Mouse (Mus musculus) lung, postnatal 10 days (tissue): ENCODE data around the gene Cep164.
"Not testable (repeated sequence)": the region's sequence is repeated elsewhere in the genome, so short reads cannot be mapped to it uniquely, and the experiment has no call there.

Source experiments
- DNase-seq: peaks from one replicate; pipeline ENCODE4 v3.0.0; 2021

Cep164 gene

GRCm38 (mm10) chr9:45828291-45828963 is at the start of gene Cep164:
TSS of gene Cep164 (minus strand) at chr9:45828691.
- DNase-seq, result peak; percentile 93

- peak; percentile 75 for DNase-seq
Observed at GRCm38 (mm10) chr9:45877928-45878327, 49.4 kb upstream of the Cep164 start.

GRCm38 (mm10) chr9:45870265-45870664 is 41.8 kb upstream of the Cep164 start:
- DNase-seq, result no peak

GRCm38 (mm10) chr9:45869181-45869580 is 40.7 kb upstream of the Cep164 start:
- DNase-seq, result no peak

GRCm38 (mm10) chr9:45861813-45862212 is 33.3 kb upstream of the Cep164 start:
- no peak for DNase-seq

- DNase-seq, result no peak
Observed at GRCm38 (mm10) chr9:45859364-45859763, 30.9 kb upstream of the Cep164 start.

- DNase-seq, result no peak
Observed at GRCm38 (mm10) chr9:45854136-45854535, 25.6 kb upstream of the Cep164 start.

GRCm38 (mm10) chr9:45853695-45854094 is 25.2 kb upstream of the Cep164 start:
- DNase-seq, result no peak

GRCm38 (mm10) chr9:45851776-45852175 is 23.3 kb upstream of the Cep164 start:
- DNase-seq, result no peak

GRCm38 (mm10) chr9:45851330-45851729 is 22.8 kb upstream of the Cep164 start:
- DNase-seq, result no peak

- no peak for DNase-seq
Observed at GRCm38 (mm10) chr9:45850528-45851155, 22.2 kb upstream of the Cep164 start.

GRCm38 (mm10) chr9:45849528-45850408 is 21.3 kb upstream of the Cep164 start:
- DNase-seq, result peak; percentile 76

- DNase-seq, result no peak
Observed at GRCm38 (mm10) chr9:45846891-45847460, 18.5 kb upstream of the Cep164 start.

GRCm38 (mm10) chr9:45846176-45846575 is 17.7 kb upstream of the Cep164 start:
- not testable (repeated sequence) for DNase-seq

- DNase-seq, result no peak
Observed at GRCm38 (mm10) chr9:45845541-45845940, 17.1 kb upstream of the Cep164 start.

GRCm38 (mm10) chr9:45843780-45844179 is 15.3 kb upstream of the Cep164 start:
- DNase-seq, result no peak

- DNase-seq, result no peak
Observed at GRCm38 (mm10) chr9:45843007-45843406, 14.5 kb upstream of the Cep164 start.

- no peak for DNase-seq
Observed at GRCm38 (mm10) chr9:45841458-45841857, 13.0 kb upstream of the Cep164 start.

GRCm38 (mm10) chr9:45840331-45840730 is 11.8 kb upstream of the Cep164 start:
- DNase-seq, result no peak

- DNase-seq, result no peak
Observed at GRCm38 (mm10) chr9:45839982-45840300, 11.4 kb upstream of the Cep164 start.

GRCm38 (mm10) chr9:45839139-45839981 is 10.9 kb upstream of the Cep164 start:
- peak; percentile 49 for DNase-seq

- peak; percentile 93 for DNase-seq
Observed at GRCm38 (mm10) chr9:45838434-45839138, 10.1 kb upstream of the Cep164 start, which contains the start of gene Bace1. TSS of gene Bace1 (plus strand) at chr9:45838580.
